Mouse (Mus musculus) stomach, embryonic 14.5 days (tissue): ENCODE results near the gene Brms1. TPM values are rescaled to one million over a fixed set of nuclear protein-coding genes. Genes with fewer than 3 reads are reported as not detected.

ENCODE experiments used
- ATAC-seq: fragments of 200-750 bp; cut with Nextera tagmentation; 2 replicates; pipeline ENCODE4 v1.8.0; 2017; ENCODE audit warnings: low read depth, moderate TSS enrichment; ENCODE audit not compliant: insufficient number of reproducible peaks, insufficient read depth, low FRiP score
- H3K27ac ChIP-seq: fragments of 300-500 bp; sonication (generic); 2 replicates; pipeline ENCODE4 v1.5.1; 2014; ENCODE audit warnings: mild to moderate bottlenecking, low read length, moderate library complexity, mixed read lengths
- H3K27me3 ChIP-seq: fragments of 300-500 bp; sonication (generic); 2 replicates; pipeline ENCODE4 v1.6.1; 2014; ENCODE audit warnings: low read length, control low read depth, mixed read lengths; ENCODE audit not compliant: control insufficient read depth, insufficient read depth
- H3K36me3 ChIP-seq: fragments of 300-500 bp; sonication (generic); 2 replicates; pipeline ENCODE4 v1.6.1; 2014; ENCODE audit warnings: mild to moderate bottlenecking, control low read depth, low read length, moderate library complexity, mixed read lengths; ENCODE audit not compliant: control insufficient read depth, insufficient read depth
- H3K4me1 ChIP-seq: fragments of 300-500 bp; sonication (generic); 2 replicates; pipeline ENCODE4 v1.6.1; 2014; ENCODE audit warnings: low read length, control low read depth, mixed read lengths; ENCODE audit not compliant: control insufficient read depth, insufficient read depth
- H3K4me2 ChIP-seq: fragments of 300-500 bp; sonication (generic); replicated peaks from 2 replicates; pipeline ENCODE4 v1.6.1; 2014; ENCODE audit warnings: low read depth, low read length, control low read depth
- H3K4me3 ChIP-seq: fragments of 300-500 bp; sonication (generic); 2 replicates; pipeline ENCODE4 v1.5.1; 2014; ENCODE audit warnings: low read depth, low read length, control low read depth
- H3K9ac ChIP-seq: fragments of 300-500 bp; sonication (generic); replicated peaks from 2 replicates; pipeline ENCODE4 v1.6.1; 2014; ENCODE audit warnings: low read depth, mild to moderate bottlenecking, control low read depth, low read length, moderate library complexity, mixed read lengths
- H3K9me3 ChIP-seq: fragments of 300-500 bp; sonication (generic); 2 replicates; pipeline ENCODE4 v1.6.1; 2016; ENCODE audit warnings: low read depth, low read length, control low read depth; ENCODE audit not compliant: control insufficient read depth
- WGBS: fragments of 180-500 bp; shearing (Covaris S2); extraction: QIAGEN DNeasy Blood & Tissue Kit; methylation state at CpG from one replicate; pipeline ENCODE4 v1.1.7; 2014; 5-methylcytosine and 5-hydroxymethylcytosine counted together
- polyA plus RNA-seq: library from polyadenylated mRNA; unstranded; fragments of >200 nt; fragmentation: Nextera tagmentation; extraction: Ambion mirVana; gene quantifications from 2 replicates; pipeline ENCODE4 v1.2.1, GENCODE M21; 2014

Gene Brms1
- polyA plus RNA-seq, 1 experiment from 2014 or later: 43.4 TPM

GRCm38 (mm10) chr19:5094746-5095417 lies 53.7 kb downstream of the Brms1 start:
- no peak overlapping the region for H3K9ac ChIP-seq
- peaks cover 27% of the 10 kb centered on the region for H3K4me1 ChIP-seq
- 45% methylated on average over 11 of the region's 11 CpGs for WGBS
- H3K27ac ChIP-seq: no peak overlapping the region
- no peaks in the 10 kb centered on the region for H3K9me3 ChIP-seq
- H3K4me2 ChIP-seq: 0 out of 2 replicates have a peak overlapping the region, but pooled peaks have one; percentile 1
- ATAC-seq: no peak
- no peak overlapping the region for H3K4me3 ChIP-seq
- H3K36me3 ChIP-seq: peaks cover 37% of the 10 kb centered on the region
- no peaks in the 10 kb centered on the region for H3K27me3 ChIP-seq

- Histone ChIP-seq H3K4me1 (peaks cover 27% of the 10 kb centered on the region), H3K9ac (no peak overlapping the region), H3K27ac (no peak overlapping the region), H3K36me3 (peaks cover 40% of the 10 kb centered on the region), H3K4me2 (0 out of 2 replicates have a peak overlapping the region, but pooled peaks have one; percentile 98), H3K4me3 (no peak overlapping the region), H3K9me3 (no peaks in the 10 kb centered on the region), H3K27me3 (no peaks in the 10 kb centered on the region)
- 12% methylated on average over 8 of the region's 9 CpGs for WGBS
- ATAC-seq: no peak
Measured at GRCm38 (mm10) chr19:5095887-5096474, 54.8 kb downstream of the Brms1 start.

- 2% methylated on average over 31 of the region's 31 CpGs for WGBS
- Histone ChIP-seq H3K27me3 (no peaks in the 10 kb centered on the region), H3K36me3 (peaks cover 43% of the 10 kb centered on the region), H3K4me3 (peak overlapping the region; percentile 65), H3K9ac (peak overlapping the region; percentile 77), H3K4me2 (peak overlapping the region; percentile 98), H3K27ac (peak overlapping the region; percentile 39), H3K9me3 (no peaks in the 10 kb centered on the region), H3K4me1 (peaks cover 27% of the 10 kb centered on the region)
- ATAC-seq: no peak
Measured at GRCm38 (mm10) chr19:5097521-5098362, 56.6 kb downstream of the Brms1 start.

GRCm38 (mm10) chr19:5098363-5099143 lies 57.4 kb downstream of the Brms1 start, which contains the start of gene Cnih2:
Cnih2 (minus strand) TSS chr19:5098521.
- peak within 1 kb of the TSS; percentile 77 for H3K9ac ChIP-seq
- WGBS: 3% methylated on average over 47 of the region's 48 CpGs
- H3K36me3 ChIP-seq: peaks cover 46% of the 10 kb centered on the region
- H3K4me3 ChIP-seq: peak within 1 kb of the TSS; percentile 65
- peak within 1 kb of the TSS; percentile 39 for H3K27ac ChIP-seq
- peak within 1 kb of the TSS; percentile 98 for H3K4me2 ChIP-seq
- ATAC-seq: peak; percentile 81
- H3K4me1 ChIP-seq: peaks cover 27% of the 10 kb centered on the region
- no peaks in the 10 kb centered on the region for H3K9me3 ChIP-seq
- H3K27me3 ChIP-seq: no peaks in the 10 kb centered on the region

Other genes starting within 250 kb of the Brms1 start
- gene Rbm4, start 247.5 kb upstream of the Brms1 start, polyA plus RNA-seq: 58.0 and 60.7 TPM in 2 replicates
- 32.0 and 35.8 TPM in 2 replicates for gene Gm21992, start 229.7 kb upstream of the Brms1 start, polyA plus RNA-seq
- gene Rbm14, start 229.7 kb upstream of the Brms1 start, polyA plus RNA-seq: 75.9 and 77.7 TPM in 2 replicates
- gene Ccs, start 202.0 kb upstream of the Brms1 start, polyA plus RNA-seq: 55.4 and 55.8 TPM in 2 replicates
- 0.07 TPM in 1 of 2 replicates, not detected in the other for gene Ccdc87, start 202.0 kb upstream of the Brms1 start, polyA plus RNA-seq
- 22.7 and 30.0 TPM in 2 replicates for gene Ctsf, start 186.2 kb upstream of the Brms1 start, polyA plus RNA-seq
- 1.8 and 2.1 TPM in 2 replicates for gene Actn3, start 163.4 kb upstream of the Brms1 start, polyA plus RNA-seq
- 9.9 and 10.2 TPM in 2 replicates for gene Zdhhc24, start 162.7 kb upstream of the Brms1 start, polyA plus RNA-seq
- 4.0 and 6.4 TPM in 2 replicates for gene Bbs1, start 134.7 kb upstream of the Brms1 start, polyA plus RNA-seq
- gene Dpp3, start 113.1 kb upstream of the Brms1 start, polyA plus RNA-seq: 90.1 and 93.8 TPM in 2 replicates
- gene Peli3, start 98.2 kb upstream of the Brms1 start, polyA plus RNA-seq: 1.5 and 1.6 TPM in 2 replicates
- 107 and 115 TPM in 2 replicates for gene Mrpl11, start 79.2 kb upstream of the Brms1 start, polyA plus RNA-seq
- 0.26 and 0.50 TPM in 2 replicates for gene Npas4, start 51.0 kb upstream of the Brms1 start, polyA plus RNA-seq
- 3.5 and 4.7 TPM in 2 replicates for gene Slc29a2, start 17.5 kb upstream of the Brms1 start, polyA plus RNA-seq
- 40.5 and 45.4 TPM in 2 replicates for gene B4gat1, start 2.5 kb upstream of the Brms1 start, polyA plus RNA-seq
- 0.55 and 1.8 TPM in 2 replicates for gene AC124502.3, start 2.5 kb upstream of the Brms1 start, polyA plus RNA-seq
- gene Rin1, start 9.1 kb downstream of the Brms1 start, polyA plus RNA-seq: 2.4 and 3.3 TPM in 2 replicates
- 88.3 and 90.1 TPM in 2 replicates for gene Cd248, start 26.7 kb downstream of the Brms1 start, polyA plus RNA-seq
- gene Tmem151a, start 44.2 kb downstream of the Brms1 start, polyA plus RNA-seq: 6.4 and 7.7 TPM in 2 replicates
- gene Yif1a, start 47.2 kb downstream of the Brms1 start, polyA plus RNA-seq: 112 and 117 TPM in 2 replicates
- 25.8 and 27.3 TPM in 2 replicates for gene Cnih2, start 57.2 kb downstream of the Brms1 start, polyA plus RNA-seq
- 253 TPM in 2 replicates for gene Rab1b, start 65.7 kb downstream of the Brms1 start, polyA plus RNA-seq
- 15.7 and 15.9 TPM in 2 replicates for gene Klc2, start 77.2 kb downstream of the Brms1 start, polyA plus RNA-seq
- 23.5 and 23.7 TPM in 2 replicates for gene Pacs1, start 231.8 kb downstream of the Brms1 start, polyA plus RNA-seq